Mouse (Mus musculus): ENCODE data around the gene Adamts12.
A peak's percentile ranks its signal among the peaks of the same experiment; 100 is the strongest.

Gene Adamts12

GRCm38 (mm10) chr15:11082961-11083569 lies 18.5 kb downstream of the Adamts12 start:
- DNase-seq (ENCODE audit: low spot score in 2 of 2): no peak

- no peak for DNase-seq (ENCODE audit: low spot score in 2 of 2)
These were observed 19.1 kb downstream of the Adamts12 start for GRCm38 (mm10) chr15:11083678-11084077.

DNA sequence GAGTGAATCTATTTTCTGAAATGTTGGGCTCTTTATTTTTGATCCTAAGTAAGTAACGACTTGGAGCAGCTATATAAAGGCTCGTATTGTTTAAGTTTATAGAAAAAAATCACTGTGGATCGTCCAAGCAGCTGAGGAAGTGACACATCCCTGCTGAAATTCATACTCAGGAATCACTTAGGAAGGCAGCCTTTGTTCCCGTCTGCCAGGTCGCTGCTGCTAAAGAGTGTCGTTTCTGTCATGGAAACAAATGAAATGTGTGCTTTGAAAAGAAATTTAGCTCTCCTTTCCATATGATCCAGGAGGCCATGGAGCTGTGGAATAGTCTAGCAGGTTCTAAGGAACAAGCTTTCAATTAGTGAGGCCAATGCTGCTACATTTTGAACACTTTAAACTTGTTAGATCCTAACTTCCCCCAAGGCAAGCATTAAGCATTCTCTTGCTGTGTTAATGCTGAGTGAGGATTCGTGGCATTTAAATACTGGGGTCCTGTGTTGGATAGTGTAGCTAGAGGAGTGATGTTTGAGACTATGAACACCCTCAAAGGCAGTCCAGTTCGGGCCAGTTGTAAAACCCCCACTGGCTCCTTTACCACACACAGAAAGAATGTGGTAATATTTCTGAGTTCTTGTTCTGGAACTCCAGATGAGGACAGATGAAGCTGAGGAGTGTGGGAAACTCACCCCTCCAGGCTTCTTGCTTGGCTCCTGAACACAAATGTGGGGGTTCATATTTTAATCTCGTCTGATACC lies 19.8 kb downstream of the Adamts12 start:
- DNase-seq (ENCODE audit: low spot score in 2 of 2): no peak

DNA sequence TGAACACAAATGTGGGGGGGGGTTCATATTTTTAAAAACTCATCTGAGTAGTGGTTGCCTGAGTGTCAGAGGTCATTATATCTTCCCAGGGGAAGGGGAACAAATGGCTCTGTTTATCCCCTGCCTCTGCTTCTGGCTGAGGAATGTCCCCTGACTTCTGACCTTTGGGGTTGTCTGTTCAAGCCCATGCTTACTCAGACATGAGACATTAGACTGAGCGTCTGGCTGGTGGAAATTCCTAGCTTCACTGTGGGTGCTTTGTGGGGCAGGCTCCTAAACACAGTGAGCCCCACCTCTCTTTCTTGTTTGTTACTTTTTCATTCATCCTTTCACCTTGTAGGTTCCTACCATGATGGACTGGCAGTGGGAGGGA lies 20.4 kb downstream of the Adamts12 start:
- no peak for DNase-seq (ENCODE audit: low spot score in 2 of 2)

- DNase-seq (ENCODE audit: low spot score in 2 of 2): no peak
These were observed 24.9 kb downstream of the Adamts12 start for GRCm38 (mm10) chr15:11089494-11089893.

DNA sequence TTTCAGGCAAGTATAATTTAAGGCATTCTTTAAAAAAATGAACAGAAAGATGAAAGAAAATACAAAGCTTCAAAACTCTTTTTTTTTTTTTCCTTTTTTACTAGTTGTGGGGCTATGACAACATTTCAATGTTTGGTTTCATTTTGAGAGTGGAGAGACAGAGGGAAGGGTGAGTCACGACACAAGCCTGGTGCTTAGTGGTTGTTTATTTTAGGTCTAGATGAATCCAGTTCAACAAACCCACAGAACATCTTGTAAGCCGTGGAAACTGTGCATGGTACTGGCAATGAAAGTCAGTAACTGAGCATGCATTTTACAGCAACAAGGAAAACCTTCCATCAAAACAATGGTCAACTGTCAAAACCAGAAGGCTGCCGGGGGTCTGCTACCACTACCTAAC lies 31.0 kb downstream of the Adamts12 start:
- DNase-seq (ENCODE audit: low spot score in 2 of 2): peak; percentile 26 to 48

DNA sequence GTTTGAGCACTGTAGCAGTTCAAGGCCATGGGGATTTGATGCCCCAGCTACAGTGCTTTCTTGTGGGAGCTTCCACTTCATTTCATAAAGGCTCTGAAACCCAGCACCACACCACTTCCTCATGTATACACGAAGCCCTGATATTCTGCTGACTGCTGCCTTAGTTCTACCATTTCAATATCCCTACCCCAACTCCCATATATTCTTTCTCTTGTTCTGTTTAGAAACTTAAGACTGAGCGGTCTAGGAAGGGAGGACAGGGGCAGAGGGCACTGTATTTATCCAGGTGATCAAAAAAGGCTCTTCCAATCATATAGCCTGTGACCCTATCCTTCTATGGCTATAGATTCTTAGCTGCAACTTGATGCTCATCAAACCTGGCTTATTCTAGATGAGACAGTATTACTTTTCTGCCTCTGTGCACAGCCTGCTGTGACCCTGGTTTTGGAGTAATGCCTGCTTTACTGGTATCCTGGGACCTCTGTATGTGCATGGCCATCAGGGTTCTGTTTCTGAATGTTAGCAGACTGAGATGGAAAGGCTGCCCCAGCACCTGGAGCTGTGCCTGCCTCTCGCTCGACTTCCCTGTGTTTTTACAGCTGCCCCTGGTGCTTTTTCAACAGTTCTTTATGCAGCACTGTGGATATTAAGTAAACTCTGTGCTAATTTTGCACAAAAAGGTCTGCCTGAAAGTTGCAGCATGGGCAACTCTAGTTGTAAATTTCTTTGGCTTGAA lies 33.5 kb downstream of the Adamts12 start:
- no peak for DNase-seq (ENCODE audit: low spot score in 2 of 2)

- DNase-seq (ENCODE audit: low spot score in 2 of 2): no peak
These were observed 34.4 kb downstream of the Adamts12 start for GRCm38 (mm10) chr15:11098940-11099339.

- DNase-seq (ENCODE audit: low spot score in 2 of 2): no peak
These were observed 36.3 kb downstream of the Adamts12 start for GRCm38 (mm10) chr15:11100917-11101316.

DNA sequence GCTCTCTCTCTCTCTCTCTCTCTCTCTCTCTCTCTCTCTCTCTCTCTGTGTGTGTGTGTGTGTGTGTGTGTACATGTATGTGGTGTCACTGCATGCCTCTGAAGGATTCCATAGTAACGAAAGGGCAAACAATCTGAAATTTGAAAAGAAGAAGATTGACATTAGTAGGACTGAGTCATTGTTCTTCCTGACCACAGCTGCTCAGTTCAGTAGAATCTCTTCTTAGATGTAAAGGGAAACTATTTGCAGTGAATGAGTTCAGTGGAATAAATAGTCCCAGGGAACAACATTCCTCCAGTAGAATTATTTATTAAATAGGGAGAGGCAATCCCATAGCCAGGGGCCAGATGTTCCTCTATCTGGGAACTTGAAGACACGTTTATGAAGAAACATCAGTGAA lies 40.5 kb downstream of the Adamts12 start:
- DNase-seq (ENCODE audit: low spot score in 2 of 2): no peak

DNA sequence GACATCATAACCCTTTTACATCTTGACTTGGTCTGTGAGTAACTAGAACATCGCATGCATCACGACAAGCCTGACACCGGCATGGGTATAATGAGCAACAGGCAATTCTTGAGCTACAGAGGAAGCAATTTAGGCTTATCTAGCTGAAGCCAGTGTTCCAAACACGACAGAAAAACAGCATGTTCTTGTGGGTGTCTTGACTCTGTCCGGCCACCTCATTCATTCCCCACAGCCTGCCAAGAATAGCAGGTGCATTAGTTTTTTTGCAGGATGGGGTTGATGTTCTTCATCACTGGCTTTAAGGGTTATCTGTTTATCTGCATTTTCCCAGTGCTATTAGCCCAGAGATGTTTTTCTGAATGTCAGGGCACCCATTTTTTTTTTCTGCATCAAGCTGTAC lies 42.8 kb downstream of the Adamts12 start:
- DNase-seq (ENCODE audit: low spot score in 2 of 2): no peak

GRCm38 (mm10) chr15:11114631-11115197 lies 50.1 kb downstream of the Adamts12 start:
- DNase-seq (ENCODE audit: low spot score in 2 of 2): no peak

- no peak for DNase-seq (ENCODE audit: low spot score in 2 of 2)
These were observed 51.7 kb downstream of the Adamts12 start for GRCm38 (mm10) chr15:11116303-11116702.

DNA sequence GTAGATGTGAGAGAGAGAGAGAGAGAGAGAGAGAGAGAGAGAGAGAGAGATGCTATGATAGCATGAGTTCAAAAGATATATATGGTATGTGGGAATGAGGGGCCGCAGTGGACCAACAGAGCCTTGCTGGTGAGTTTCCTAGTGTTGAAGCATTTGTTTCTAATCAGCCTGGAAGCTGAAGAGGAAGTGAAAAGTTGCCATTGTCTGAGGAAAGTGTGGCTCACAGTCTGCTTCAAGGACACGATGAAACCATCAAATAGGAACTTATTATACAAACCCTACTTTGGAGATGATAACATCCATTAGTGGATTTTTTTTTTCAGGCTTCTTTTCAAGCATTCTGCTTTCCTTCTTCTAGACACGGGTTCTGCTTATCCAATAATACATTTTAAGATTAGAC lies 52.3 kb downstream of the Adamts12 start:
- DNase-seq (ENCODE audit: low spot score in 2 of 2): no peak

DNA sequence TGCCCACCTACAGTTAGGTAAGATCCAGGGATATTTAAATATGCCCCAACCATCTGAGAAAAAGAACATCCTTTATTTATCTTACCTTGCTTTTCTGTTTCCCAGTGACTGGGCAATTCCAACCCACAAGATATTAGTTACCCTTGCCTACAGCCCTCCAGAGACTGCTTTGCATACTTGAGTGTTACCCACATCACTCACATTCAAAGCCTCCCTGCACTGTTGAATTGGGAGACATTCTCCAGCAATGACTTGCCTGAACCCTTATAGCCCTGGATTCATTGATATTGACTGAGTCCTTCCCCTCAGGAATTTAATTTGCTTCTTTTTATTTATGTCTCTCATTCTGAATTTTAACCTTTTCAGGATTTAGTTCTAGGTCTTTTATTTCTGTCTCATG lies 53.8 kb downstream of the Adamts12 start:
- no peak for DNase-seq (ENCODE audit: low spot score in 2 of 2)

DNA sequence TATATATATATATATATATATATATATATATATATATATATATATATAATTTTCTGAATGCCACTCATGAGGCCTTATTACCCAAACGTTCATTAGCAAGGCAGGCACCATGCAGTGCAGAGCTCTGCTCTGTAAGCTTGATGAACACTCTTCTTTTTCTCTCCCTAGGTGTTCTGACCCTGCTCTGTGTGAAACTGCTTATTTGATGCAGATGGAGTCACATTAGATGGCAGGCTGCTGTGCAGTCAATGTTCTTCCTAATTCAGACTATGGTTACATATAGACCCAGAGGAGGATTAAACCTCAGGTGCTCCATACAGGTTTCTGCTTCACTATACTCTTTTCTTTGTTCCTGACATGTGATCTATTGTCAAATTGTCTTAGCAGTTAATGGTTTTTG lies 57.1 kb downstream of the Adamts12 start:
- no peak for DNase-seq (ENCODE audit: low spot score in 2 of 2)

- no peak for DNase-seq (ENCODE audit: low spot score in 2 of 2)
These were observed 60.8 kb downstream of the Adamts12 start for GRCm38 (mm10) chr15:11125361-11125760.

GRCm38 (mm10) chr15:11128457-11128856 lies 63.9 kb downstream of the Adamts12 start:
- no peak for DNase-seq (ENCODE audit: low spot score in 2 of 2)

DNA sequence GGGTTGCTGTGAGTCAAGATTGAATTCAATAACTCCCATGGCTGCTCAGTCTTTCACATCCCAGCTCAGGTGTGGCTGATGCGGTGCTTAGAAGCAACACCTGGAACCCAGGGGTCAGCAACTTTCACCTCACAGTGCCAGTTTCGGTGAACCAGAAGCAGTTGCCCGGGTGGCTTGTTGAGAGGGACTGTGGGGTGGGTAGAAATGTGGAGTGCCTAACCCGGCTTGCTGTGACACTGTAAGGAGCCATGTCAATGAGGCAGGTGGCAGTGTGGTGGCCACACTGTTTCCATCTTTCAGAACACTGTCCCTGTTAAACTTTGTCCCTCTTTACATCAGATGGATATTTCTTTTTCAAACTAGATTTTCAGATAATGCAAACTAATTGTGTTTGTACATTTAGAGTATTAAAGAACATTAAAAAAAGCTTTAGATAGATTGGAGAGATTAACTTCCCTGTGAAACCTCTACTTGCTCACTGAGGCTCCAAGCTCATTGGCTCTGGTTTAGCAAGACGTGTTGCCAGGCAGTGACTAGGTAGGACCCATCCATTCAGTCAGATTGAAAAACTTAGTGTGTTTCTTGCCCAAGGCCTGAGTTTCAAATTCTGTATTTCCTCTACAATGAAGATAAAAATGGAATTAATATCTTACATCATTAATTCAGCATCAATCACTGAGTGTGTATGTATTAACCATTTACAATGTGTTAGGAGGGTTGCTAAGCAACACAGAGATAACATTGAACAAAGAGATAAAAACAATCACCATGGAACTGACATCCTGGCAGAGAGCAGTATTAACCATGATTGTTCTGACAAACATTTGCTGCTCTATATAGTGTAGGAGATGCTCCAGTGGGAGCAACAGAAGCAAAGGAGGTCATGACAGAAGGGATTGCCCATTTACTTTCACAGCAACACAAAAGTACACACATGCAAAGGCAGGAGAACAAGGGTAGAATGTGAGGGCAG lies 68.3 kb downstream of the Adamts12 start:
- DNase-seq (ENCODE audit: low spot score in 2 of 2): no peak

DNA sequence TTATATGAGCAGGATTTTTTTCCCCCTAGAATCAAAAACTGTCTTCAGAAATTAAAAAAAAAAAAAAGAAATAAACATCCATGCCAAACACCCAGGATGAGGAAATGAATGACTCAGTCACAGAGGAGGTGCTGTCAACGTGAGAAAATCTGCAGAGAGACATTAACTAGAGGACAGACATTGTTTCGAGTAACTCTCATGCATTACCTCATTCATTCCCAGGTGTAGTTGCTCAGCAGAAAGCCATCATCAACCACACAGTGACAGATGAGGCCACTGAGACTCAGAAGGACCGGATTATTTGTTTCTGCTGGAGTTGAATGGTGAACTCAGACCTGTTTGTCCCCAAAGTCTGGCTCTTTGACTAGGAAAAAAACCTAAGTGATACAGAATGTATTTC lies 81.0 kb downstream of the Adamts12 start:
- DNase-seq (ENCODE audit: low spot score in 2 of 2): no peak

DNA sequence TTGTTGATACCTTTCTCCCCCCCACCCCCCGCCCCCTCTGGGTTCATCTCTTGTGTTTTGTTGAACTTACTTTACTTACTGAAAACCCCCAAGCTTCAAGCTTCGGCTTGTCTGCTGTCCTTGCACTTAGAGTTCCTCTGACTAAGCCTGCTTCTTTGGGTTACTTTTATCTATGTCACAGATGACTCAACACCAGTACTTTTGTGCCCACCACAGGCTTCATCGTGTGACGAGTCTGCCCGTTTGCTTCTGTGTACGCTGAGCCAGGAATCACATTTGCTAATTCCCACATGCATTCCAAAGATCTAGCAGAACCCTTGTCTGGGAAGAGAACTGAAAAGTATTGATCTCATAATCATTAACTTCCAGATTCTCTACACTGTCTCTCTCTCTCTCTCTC lies 94.8 kb downstream of the Adamts12 start:
- no peak for DNase-seq (ENCODE audit: low spot score in 2 of 2)
